Mouse (Mus musculus): ENCODE measurements around the gene Iyd.
"Not testable (repeated sequence)": the region's sequence is repeated elsewhere in the genome, so short reads cannot be mapped to it uniquely, and the experiment has no call there.

Iyd gene

DNA sequence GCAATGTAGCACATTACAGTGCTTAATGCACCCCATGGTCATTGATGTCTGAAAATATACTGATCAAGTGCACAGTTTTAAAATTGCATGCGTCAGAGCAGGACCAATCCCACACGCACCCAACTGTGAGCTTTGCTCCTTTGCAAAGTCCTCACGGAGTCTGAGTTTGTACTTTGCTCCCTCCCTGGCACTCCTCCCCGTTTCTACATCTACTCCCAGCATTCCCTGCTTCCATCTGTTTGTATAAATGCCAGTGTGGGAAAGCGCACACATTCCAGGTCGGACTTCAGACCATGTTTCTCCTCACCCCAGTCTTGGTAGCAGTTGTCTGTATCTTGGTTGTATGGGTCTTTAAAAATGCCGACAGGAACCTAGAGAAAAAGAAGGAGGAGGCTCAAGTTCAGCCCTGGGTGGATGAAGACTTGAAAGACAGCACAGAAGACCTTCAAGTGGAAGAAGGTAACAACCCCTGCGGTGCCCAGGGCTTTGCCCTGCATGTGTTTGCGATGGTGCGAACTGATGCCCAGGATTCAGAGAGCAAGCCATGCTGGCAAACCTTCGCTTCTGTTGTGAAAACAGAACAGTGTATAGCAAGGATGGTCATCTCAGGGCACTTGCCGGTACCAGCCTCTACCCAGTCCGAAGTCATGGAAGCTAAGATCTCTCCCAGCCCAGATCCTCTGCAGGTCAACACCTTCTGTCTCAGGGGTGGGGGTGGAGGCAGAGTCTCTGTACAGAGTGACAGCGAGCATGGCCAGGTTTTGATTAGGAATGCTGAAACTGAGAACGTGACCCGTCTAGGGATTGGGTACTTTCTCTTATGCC, at the start of gene Iyd:
Gene Iyd, plus strand, starts transcription at position 238 of the 825 bp plus-strand sequence.
- DNase-seq: no peak

DNA sequence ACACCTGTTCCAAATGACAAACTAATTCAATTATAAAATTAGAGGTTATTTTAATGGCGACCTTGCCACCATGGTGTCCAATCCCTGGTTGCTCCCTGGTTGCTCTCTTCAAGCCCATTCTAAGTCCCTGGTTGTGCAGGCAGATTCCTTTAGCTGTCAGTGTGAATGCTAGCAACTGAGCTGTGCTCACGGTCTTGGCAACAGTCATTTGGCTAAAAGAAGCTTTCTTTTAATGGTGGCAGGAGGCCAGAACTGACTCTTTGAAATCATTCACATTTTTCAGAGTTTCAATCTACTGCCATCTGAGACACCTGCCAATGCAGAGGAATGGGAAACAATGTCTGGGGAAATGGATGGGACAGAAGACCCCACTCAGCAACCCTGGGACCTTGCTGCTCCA, 43.2 kb upstream of the Iyd start:
- DNase-seq: no peak

DNA sequence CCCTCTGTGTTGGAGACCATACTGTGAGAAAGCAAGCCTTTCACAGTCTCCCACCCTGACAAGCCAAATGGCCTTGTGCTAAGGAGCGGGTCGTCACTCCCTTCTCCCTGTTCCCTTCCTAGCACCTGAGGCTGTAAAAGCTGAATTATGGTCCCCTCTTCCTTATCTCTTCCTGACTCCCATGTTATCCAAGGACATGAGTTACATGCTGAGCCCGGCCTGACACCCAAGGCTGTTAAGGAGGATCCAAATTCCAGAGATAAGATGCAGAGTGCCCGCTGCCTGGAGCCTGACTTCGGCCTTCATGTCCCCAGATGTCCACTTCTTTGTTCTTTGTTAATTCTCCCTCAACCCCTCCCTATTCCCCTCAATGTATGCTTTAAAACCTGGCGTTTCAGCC, 39.2 kb upstream of the Iyd start:
- not testable (repeated sequence) for DNase-seq

DNA sequence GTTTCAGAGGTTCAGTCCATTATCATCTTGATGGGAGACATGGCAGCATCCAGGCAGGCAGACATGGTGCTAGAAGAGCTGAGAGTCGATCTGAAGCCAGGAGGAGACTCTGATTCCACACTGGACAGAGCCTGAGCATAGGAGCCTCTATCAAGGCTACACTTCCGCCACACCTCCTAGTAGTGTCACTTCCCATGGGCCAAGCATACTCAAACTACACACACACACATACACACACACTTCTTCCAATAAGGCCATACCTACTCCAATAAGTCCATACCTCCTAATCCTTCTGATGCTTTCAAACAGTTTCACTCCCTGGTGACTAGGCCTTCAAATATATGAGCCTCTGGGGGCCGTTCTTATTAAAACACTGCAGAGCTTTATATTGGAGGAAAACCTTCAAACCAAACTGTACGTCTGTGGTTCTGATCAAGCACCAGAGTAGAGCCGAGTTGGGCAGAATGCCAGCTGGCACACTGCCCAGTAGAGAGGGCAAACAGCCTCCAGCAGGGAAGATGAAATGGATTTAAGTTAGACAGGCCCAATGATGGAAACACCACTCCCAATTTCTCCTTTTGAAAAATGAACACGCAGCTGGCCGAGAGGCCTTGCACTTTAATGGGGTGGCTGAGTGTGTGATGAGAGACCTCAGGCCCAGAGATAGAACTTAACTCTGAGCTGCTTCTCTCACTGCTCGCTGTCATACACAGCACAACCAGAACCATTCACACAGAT, 32.4 kb upstream of the Iyd start:
- DNase-seq: no peak

DNA sequence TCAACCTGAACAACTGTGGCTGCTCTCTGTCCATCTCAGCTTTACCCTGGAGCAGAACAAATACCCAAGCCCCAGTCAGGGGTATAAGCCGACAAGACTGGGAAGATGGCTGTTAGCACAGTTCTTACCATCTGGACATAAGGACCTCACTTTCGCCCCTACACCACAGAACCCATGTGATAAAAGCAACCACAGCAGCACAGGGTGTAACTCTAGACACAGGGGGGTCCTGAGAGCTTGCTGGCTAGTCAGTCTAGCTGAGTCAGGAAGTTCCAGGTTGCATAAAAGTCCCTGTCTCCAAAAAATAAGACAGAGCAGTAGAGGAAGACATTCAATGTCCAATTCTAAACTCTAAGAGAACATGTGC, 31.8 kb upstream of the Iyd start:
- no peak for DNase-seq

DNA sequence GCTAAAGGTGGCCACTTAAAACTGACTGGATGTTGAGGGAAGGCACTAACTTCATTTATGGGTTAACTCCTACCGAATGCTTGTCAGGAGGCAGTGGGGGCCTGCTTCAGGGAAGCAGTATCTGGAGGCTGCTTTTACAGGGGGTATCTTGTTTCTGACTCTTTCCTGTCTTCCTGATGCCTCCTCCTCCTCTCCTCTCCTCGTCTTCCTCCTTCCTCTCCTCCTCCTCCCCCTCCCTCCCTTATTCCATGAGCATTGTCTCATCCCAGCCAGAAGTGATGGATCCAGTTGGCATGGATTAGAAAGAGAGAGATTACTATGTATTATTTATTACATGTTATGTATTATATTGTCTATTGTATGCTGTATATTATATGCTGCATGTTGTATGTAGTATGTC, 31.3 kb upstream of the Iyd start:
- no peak for DNase-seq

DNA sequence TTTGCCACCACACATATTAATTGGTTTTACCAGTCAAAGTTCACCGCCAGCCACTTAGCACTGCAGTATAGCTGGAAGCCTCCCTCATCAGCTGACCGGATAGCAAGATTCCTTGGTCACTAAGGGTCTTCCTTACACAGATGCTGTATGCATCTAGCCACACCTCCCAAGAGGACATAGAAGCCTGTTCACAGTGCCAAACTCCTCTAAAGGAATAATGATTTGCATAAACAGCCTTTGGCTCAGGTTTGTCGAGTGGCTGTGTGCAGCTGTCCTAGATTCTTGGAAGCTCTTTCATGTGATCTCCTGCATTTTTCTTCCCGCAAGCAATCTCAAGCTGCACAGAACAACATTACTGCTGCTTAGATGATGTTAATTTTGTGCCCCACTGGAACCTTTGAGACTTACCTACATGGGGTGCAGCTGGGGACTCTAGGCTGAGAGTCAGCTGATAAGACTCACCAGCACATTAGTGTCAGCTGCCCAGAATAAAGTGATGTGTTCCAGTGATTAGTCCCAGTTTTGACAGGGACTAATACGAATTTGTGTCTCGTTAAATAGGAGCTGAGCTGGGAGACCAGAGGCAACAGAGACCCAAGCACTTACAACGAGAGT, 30.3 kb upstream of the Iyd start:
- DNase-seq: no peak

DNA sequence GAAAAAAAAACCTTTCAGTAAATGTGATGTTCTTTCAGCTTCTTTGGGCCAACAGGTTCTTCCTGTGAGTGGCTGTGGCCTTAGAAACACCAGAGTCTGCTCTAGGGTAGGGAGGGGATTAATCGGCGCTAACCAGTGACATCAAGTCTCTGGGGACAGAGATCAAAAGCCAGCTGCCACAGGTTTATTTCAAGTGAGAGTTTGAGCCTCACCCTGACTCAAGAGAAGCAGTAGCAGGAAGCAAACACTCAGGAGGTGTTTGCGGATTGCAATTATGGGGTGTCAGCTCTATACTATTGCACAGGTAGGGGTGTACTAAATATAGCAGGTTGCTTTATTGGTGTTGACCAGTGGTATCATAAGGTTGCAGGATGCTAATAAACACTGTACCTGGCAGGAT, 29.6 kb upstream of the Iyd start:
- peak in 1 of 2 experiments; percentile 32 for DNase-seq

DNA sequence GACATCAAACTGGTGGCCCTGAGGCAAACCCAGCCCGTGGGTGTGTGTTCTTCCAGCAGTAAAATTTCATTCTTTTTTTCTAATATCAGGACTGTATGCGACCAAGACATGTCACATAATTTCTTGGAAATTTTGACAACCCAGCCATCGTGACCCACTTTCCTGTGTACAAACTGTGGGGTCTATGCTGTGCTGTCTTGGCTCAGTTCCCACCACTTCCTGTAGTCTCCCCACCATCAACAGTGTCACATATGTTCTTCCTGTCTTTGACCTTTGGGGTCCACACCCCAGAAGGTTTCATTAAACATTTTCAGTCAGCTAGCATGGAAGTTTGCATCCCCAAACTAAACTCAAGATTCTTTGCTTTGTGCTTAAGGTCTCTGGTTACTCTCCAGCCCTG, 28.6 kb upstream of the Iyd start:
- peak in 1 of 2 experiments; percentile 41 for DNase-seq

DNA sequence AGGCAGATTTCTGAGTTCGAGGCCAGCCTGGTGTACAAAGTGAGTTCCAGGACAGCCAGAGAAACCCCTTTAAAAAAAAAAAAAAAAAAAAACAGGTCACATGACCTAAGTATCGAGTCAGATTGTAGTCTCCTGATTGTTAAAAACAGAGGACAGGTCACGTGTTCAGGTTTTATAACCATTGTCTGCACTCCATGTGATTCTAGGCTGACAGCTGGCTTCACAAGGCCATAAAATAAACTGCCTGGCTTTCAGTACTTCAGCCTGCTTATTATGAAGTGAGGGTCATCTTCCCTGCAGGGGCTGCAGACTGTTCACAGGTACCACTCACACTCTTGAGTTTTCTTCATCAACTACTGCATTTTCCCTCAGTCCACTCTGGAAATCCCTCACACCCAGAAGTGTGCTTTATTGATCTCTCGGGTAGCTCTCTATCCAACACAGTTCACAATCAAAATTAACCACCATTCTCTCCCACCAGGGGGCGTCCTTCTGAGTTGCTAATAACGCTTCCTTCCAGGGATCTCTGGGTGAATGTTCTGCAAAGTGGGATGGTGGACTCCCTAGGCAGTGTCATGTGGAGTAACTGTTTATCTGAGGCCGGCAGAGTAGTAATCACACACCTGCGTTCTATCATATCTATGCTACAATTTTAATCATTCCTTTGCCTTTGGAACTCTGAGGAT, 27.3 kb upstream of the Iyd start:
- DNase-seq: no peak

DNA sequence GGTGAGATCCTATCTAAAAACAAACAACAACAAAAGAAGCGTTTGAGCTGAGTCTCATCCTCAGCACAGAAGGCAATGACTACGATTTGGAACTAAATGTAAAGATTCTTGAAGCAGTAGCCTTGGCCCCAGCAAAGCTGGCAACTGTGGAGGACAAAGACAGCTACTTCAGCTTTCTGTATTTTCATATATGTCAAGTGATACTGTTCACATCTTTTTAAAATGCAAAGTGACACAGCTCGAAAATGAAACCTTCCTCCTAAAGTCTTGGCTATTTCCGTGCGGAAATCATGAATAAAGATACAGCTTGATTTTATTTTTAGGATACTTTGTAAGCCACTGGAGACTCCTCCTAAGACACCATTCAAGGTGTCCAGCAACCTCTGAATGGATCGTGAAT, 26.1 kb upstream of the Iyd start:
- no peak for DNase-seq

DNA sequence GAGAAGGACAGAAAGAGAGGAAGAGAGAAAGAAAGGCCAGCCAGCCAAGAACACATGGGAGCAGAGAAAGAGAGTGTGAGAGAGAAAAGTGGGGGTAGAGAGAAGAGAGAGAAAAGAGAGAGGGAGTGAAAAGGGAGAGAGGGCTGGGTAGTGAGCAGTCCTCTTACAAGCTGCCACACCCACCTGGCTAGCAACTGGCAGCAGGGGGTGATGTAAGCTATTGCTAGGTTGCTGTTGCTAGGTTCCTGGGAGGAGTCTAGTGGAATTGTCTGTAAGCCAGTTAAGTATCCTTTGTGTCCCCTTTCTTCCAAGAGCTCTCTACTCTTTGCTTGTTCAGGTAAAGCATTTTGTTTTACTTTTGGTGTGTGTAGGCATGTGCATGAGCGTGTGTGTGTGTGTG, 25.4 kb upstream of the Iyd start:
- DNase-seq: peak in 1 of 2 experiments; percentile 47

DNA sequence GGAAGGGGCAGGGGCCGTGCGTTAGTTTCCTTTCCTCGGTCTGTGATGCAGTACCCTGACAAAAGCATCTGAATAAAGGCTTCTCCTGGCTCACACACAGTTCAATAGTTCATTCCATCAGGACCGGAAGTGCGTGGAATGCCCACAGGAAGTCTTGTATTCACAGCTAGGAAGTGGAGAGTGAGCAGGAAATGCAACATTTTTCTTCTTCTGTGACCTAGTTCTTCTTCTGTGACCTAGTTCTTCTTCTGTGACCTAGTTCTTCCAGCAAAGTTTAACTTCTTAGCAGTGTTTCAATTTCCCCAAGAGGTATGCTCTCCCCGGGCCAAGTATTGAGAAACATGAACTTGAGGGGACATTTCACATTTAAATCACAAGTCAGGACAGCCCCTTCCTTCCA, 23.6 kb upstream of the Iyd start:
- peak; percentile 42 to 56 for DNase-seq

DNA sequence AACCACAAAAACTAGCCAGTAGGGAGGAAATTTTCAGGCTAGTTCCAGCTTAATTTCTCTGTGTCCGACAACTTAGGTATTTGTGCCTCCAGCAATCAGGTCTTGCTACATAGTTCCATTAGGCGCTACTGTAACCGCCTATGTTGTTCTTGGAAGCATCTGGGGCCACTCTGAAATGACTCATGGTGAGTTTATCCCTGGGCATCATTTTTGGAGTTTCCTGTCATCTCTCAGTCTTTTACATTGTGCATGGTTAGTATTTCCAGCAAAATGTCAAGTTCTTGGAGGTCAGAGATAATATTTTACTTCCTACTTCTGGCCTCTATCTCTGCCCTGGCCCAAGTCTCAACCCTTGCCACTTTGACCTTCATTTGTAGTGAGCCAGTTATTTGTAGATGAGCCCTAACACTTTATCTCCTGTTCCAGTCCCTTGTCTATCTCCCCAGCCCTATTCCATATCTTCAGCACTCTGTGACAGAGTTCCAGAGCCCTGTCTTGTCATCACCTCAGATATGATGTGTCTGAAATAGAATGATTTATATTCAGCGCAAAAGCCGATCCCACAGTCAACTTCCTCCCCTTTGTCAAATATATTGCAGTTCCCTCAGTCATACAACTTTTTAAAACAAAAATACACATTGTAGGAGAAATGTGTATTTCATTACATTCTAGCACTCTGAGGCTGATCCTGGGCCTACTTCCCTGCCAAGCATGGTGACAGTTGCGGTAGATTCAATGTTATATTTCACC, 16.8 kb upstream of the Iyd start:
- DNase-seq: no peak

DNA sequence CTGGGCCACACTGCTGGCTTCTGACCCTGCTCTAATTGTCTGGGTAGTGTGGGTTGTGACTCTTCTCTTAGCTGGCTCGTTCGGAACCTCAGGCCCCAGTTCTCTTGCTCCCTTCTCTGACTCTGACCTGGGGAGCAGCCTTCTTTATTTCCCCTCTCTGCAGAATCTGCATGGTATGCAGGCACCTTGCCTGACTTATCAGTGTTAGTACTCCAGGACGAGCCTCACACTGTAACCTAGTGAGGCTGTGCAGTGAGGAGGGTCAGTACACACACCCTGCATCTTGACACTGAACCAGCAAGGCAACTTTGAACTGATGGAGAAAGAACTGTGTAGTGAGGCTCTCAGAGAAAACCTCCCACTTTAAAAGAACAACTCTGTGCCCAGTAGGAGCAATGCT, 15.5 kb upstream of the Iyd start:
- no peak for DNase-seq

DNA sequence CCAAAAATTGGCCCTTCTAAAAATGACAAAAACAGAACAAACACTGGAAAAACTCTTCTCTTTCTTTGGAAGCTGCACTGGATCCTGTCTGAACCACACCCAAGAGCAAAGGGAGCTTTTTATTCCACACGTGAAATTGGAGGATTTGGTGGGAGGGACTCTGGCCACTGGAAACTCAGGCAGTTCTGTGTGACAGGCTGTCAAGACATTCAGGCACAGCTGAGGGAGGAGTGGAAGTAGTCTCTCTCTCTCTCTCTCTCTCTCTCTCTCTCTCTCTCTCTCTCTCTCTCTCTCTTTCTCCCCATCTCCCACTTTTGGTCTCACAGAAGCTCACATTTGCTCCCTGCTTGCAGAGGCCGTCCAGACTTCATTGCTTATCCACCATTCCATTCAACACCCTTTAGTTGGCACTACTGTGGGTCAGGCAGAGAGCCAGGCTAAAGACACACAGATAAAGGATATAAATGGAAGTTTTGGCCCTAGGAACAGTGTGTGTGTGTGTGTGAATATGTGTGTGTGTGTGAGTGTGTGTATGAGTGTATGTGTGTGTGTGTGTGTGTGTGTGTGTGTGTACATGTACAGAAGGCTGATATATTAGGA, 14.5 kb upstream of the Iyd start:
- DNase-seq: no peak

DNA sequence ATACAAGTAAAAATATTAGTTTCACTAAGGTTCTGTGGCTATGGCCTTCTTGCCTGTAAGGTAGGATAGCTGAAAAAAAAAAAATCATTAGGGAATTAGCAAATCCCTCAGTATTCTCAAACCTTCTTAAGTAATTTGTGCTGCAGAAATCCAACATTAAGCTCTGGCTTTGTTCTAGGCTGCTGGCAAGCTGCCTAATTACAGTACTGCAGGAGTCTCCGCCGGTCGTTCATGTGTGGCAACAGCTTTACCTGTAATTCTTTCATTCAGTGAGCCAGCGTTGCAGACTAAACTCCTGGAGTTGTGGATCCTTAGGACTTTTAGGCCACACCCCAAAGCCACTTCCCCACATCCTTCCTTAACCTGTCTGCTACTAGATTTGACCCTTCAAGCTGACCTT, 10.2 kb upstream of the Iyd start:
- DNase-seq: no peak

DNA sequence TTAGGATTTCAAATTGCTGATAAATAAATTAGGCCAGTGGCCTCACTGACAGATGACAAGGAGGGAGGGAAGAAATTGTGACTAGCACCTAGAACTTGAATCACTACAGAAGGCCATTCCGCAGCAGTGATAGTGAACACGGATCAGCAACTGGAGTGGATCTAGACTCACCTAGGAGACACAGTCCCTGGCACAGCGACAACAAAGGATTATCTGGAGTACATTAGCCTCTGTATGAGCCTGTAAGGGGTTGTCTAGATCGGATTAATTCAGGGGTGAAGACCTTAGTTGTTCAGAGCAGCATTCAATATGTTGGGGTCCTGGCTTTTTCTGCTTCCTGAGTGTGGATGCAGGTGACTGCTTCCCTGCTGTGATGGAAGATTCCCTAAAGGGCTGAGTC, 9.4 kb upstream of the Iyd start:
- DNase-seq: no peak

DNA sequence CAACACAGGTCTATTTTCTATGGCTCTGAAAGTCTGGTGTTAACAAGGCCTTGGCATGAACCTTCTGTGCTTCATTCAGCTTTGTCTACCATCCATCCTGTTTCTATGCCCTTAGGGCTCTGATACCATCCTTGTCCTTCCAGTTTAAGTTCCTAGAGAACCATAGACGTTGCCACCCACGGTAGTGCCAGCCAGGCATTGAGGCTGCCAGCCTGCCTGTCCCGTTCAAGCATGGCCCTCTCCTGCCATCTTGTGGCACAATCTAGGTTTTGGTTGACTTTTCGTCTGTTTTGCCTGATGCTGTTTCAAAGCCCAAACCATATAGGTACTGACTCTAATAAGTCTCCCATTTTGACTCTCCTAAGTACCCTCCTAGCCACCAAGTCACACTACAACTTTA, 8.7 kb upstream of the Iyd start:
- DNase-seq: peak; percentile 64 to 66

DNA sequence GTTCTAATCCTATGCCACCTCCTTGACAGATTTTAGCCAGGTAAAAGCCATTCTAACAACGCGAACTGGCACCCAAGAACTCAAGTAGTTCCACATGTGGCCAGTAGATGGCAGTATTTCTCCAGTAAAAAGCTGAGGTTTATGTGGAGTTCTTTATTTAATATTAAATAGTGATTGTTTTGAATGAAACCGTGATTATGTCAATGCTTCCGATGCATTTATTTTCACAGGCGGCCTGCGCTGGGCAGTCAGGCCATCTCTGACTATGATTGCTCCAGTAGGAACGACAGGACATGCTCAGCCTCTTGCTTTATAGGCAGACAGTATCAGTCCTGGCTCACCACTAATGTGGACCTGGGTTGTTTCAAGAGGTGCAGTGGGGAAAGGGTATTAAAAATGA, 5.6 kb upstream of the Iyd start:
- no peak for DNase-seq

DNA sequence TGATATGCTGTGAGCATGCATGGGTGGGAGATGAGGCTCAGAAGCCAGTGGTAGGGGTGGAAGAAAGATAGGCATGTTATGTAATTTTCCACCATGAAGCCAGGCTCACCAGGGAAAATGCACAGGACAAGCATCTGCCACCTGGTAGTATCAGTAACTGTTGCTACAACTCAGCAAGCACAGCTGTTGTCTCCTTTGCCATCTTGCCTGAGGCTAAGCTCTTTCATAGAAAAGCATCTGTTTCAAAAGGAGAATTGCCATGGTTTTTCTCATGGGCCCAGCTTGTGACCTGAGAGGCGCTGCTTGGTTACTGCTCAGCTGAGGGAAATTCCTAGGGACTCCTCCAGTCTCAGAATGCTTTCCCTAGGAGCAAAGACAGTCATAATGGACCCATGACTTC, 3.7 kb upstream of the Iyd start:
- no peak for DNase-seq

DNA sequence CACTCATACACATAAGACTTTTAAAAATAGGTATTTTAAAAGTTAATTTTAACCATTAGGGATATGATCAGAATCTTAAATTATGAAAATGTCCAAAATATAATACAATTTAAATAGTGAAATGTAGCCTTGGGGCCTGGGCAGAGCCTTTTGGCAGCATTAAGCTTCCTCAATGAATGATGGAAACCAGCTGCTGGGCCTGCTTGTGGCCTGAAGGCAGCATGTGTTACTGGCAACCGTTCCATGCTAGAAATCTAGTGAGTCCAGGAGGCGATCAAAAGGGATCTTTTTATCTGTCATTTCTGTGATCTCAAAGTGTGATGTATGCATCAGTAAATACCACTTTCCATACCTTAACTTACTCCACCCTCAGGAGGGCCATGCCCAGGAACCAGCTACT, 9.3 kb downstream of the Iyd start:
- no peak for DNase-seq

All from thymus, postnatal 36 days (tissue).